In genomic region chr9:41985636-41986035, GRCm38 (mm10) we compare ENCODE assay signal across 24 mouse cellular contexts.
DNase-seq lines count a peak whose midpoint lies in the region; ATAC-seq lines count a peak whose summit lies in the region.
"Had no signal": no experiment of that assay in that cellular context is flagged by ENCODE, and none has a peak within 500 bp of the region (broad histone marks: within the 10 kb centered on the region; RNA-seq: fewer than 3 reads in every experiment).

No protein-coding gene starts in this region.

- WGBS in midbrain, embryonic 11.5 days = 70% methylated on average over 5 of the region's 5 CpGs
- WGBS in midbrain, embryonic 16.5 days = 63% methylated on average over 5 of the region's 5 CpGs
- 50% methylated on average over 5 of the region's 5 CpGs for WGBS in embryonic facial prominence, embryonic 15.5 days

- no peak overlapping the region for H3K9ac ChIP-seq in midbrain, embryonic 11.5 days (ENCODE audit: low read length)
- H3K9ac ChIP-seq in midbrain, embryonic 16.5 days (ENCODE audit: low read depth, low read length) = no peak overlapping the region
- no peak overlapping the region for H3K9ac ChIP-seq in embryonic facial prominence, embryonic 15.5 days
- H3K9ac ChIP-seq: heart, embryonic 12.5 days; liver, embryonic 12.5 days; liver, postnatal 0 days; midbrain, embryonic 12.5 days had no signal

- H3K36me3 ChIP-seq in midbrain, embryonic 11.5 days (ENCODE audit: control insufficient read depth, insufficient read depth, low read length) = no peaks in the 10 kb centered on the region
- H3K36me3 ChIP-seq in midbrain, embryonic 16.5 days (ENCODE audit: control insufficient read depth, insufficient read depth, low read length) = peaks cover under 1% of the 10 kb centered on the region; the same call in 1 of the 2 replicates
- peaks cover 15% of the 10 kb centered on the region; the same call in 1 of the 2 replicates for H3K36me3 ChIP-seq in embryonic facial prominence, embryonic 15.5 days
- H3K36me3 ChIP-seq: liver, embryonic 12.5 days had no signal

- H3K9me3 ChIP-seq in midbrain, embryonic 11.5 days (ENCODE audit: control insufficient read depth, low read length) = no peaks in the 10 kb centered on the region
- H3K9me3 ChIP-seq in midbrain, embryonic 16.5 days (replicated peaks; ENCODE audit: control insufficient read depth, low read length, poor library complexity, severe bottlenecking) = no peaks in the 10 kb centered on the region
- no peaks in the 10 kb centered on the region for H3K9me3 ChIP-seq in embryonic facial prominence, embryonic 15.5 days (replicated peaks)
- H3K9me3 ChIP-seq: heart, embryonic 12.5 days; liver, embryonic 12.5 days; midbrain, embryonic 12.5 days had no signal

- no peaks in the 10 kb centered on the region for H3K27me3 ChIP-seq in midbrain, embryonic 11.5 days (ENCODE audit: control insufficient read depth, insufficient read depth, low read length)
- H3K27me3 ChIP-seq in midbrain, embryonic 16.5 days (ENCODE audit: control insufficient read depth, insufficient read depth, low read depth, low read length) = no peaks in the 10 kb centered on the region
- no peaks in the 10 kb centered on the region for H3K27me3 ChIP-seq in embryonic facial prominence, embryonic 15.5 days
- H3K27me3 ChIP-seq: heart, embryonic 12.5 days; liver, embryonic 12.5 days; midbrain, embryonic 12.5 days had no signal

- no peak for ATAC-seq in midbrain, embryonic 11.5 days (ENCODE audit: low FRiP score)
- no peak for ATAC-seq in midbrain, embryonic 16.5 days
- no peak for ATAC-seq in embryonic facial prominence, embryonic 15.5 days (ENCODE audit: insufficient number of reproducible peaks, low FRiP score, low TSS enrichment, low read depth)
- ATAC-seq: activated CD4-positive, CD25-positive, alpha-beta regulatory T cell, adult 4 months; forebrain, embryonic 16.5 days; intestine, embryonic 16.5 days; liver, embryonic 12.5 days; liver, postnatal 0 days had no signal

- no peak overlapping the region for H3K4me3 ChIP-seq in midbrain, embryonic 11.5 days (ENCODE audit: low read depth, low read length)
- H3K4me3 ChIP-seq in midbrain, embryonic 16.5 days (ENCODE audit: low read depth, low read length) = no peak overlapping the region
- no peak overlapping the region for H3K4me3 ChIP-seq in embryonic facial prominence, embryonic 15.5 days (replicated peaks)
- H3K4me3 ChIP-seq: heart, adult 2 months; heart, embryonic 12.5 days; liver, embryonic 12.5 days; midbrain, embryonic 12.5 days had no signal

- no peak overlapping the region for H3K27ac ChIP-seq in midbrain, embryonic 11.5 days (ENCODE audit: low read depth, low read length)
- H3K27ac ChIP-seq in midbrain, embryonic 16.5 days (ENCODE audit: low read length) = no peak overlapping the region
- H3K27ac ChIP-seq in embryonic facial prominence, embryonic 15.5 days (replicated peaks) = peak overlapping the region; percentile 36; the same call in 1 of the 2 replicates
- H3K27ac ChIP-seq: heart, adult 2 months; kidney, postnatal 0 days; liver, embryonic 12.5 days; midbrain, embryonic 12.5 days had no signal

- DNase-seq in gastrocnemius, adult 18-20 months (ENCODE audit: low spot score) = peak; percentile 44
- no peak for DNase-seq in gastrocnemius, postnatal 10 days
- peak; percentile 37 for DNase-seq in midbrain, embryonic 11.5 days (ENCODE audit: low spot score, missing footprints)
- DNase-seq in testis, postnatal 10 days (ENCODE audit: low spot score) = no peak
- DNase-seq: adrenal gland, adult 2 months; B cell, adult 2 months; cerebellum, adult 9-10 months; cerebellum, postnatal 36 days; gastrocnemius, postnatal 14 days; heart, adult 2 months; kidney, adult 8-10 months; layer of hippocampus, postnatal 36 days; left cerebral cortex, postnatal 4 days; liver, postnatal 0 days; lung, postnatal 36 days had no signal

- no peak overlapping the region for H3K4me2 ChIP-seq in midbrain, embryonic 11.5 days
- no peak overlapping the region for H3K4me2 ChIP-seq in midbrain, embryonic 16.5 days (ENCODE audit: low read length)
- H3K4me2 ChIP-seq in embryonic facial prominence, embryonic 15.5 days (replicated peaks) = no peak overlapping the region
- H3K4me2 ChIP-seq: heart, embryonic 12.5 days; liver, embryonic 12.5 days; midbrain, embryonic 12.5 days had no signal

- H3K4me1 ChIP-seq in midbrain, embryonic 11.5 days (ENCODE audit: control insufficient read depth, insufficient read depth, low read length) = no peaks in the 10 kb centered on the region
- H3K4me1 ChIP-seq in midbrain, embryonic 16.5 days (ENCODE audit: control insufficient read depth, insufficient read depth, low read length) = no peaks in the 10 kb centered on the region
- H3K4me1 ChIP-seq in embryonic facial prominence, embryonic 15.5 days = peaks cover 3% of the 10 kb centered on the region; the same call in 1 of the 2 replicates
- H3K4me1 ChIP-seq: liver, embryonic 12.5 days; midbrain, embryonic 12.5 days had no signal

Comparison
In these comparisons a context has a peak if more than half of its experiments do, and no peak if none do; other contexts are left out.
1. DNase-seq: peak in gastrocnemius, adult 18-20 months (single experiment) and midbrain, embryonic 11.5 days (single experiment); none in gastrocnemius, postnatal 10 days (single experiment) and testis, postnatal 10 days (single experiment).